Mouse (Mus musculus): ENCODE data around the gene Zbtb17. TPM values are rescaled to one million over a fixed set of nuclear protein-coding genes. Genes with fewer than 3 reads are reported as not detected.

The Zbtb17 gene
- polyA plus RNA-seq, 1 experiment from 2014 or later, result 62.3 TPM

- no peaks in the 10 kb centered on the region for H3K4me1 ChIP-seq
- no peak for DNase-seq (ENCODE audit: low spot score)
- H3K36me3 ChIP-seq (replicated peaks), result peaks cover 98% of the 10 kb centered on the region
- no peaks in the 10 kb centered on the region; the same call in 1 of the 2 replicates for H3K9me3 ChIP-seq
- H3K27me3 ChIP-seq (replicated peaks; ENCODE audit: low read depth, poor library complexity, severe bottlenecking), result no peaks in the 10 kb centered on the region
- no peak overlapping the region for H3K4me3 ChIP-seq
- H3K27ac ChIP-seq (replicated peaks), result no peak overlapping the region
- WGBS, result 94% methylated on average over 16 of the region's 16 CpGs
Observed at GRCm38 (mm10) chr4:141466289-141466795, 21.9 kb downstream of the Zbtb17 start.

DNA sequence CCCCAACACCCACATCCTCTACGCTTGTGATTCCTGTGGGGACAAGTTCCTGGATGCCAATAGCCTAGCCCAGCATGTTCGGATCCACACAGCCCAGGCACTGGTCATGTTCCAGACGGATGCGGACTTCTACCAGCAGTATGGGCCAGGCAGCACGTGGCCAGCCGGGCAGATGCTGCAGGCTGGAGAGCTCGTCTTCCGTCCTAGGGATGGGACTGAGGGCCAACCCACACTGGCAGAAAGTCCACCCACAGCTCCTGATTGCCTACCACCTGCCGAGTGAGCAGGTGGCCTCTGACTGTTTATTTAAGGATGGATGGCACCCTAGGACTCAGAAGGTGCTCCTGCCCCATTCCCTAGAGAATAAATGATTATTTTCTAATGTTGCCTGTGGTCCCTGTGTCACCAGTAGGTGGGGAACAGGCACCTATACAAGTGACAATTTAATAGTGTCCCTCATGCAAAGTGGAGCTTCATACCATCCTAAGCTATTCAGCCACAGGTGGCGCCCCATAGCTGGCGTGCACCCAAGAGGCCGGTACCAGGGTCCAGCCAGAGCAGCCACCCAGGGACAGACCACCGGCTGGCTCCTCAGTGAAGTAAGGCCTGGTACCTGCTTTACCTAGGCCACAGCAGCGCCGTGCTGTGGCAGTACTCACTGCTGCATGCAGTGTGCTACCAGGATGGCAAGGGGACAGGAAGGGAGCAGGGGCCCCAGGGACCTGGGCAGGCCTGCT is 22.6 kb downstream of the Zbtb17 start:
- Histone ChIP-seq H3K4me3 (no peak overlapping the region), H3K9me3 (no peaks in the 10 kb centered on the region; the same call in 1 of the 2 replicates), H3K36me3 (replicated peaks) (peaks cover 98% of the 10 kb centered on the region), H3K4me1 (no peaks in the 10 kb centered on the region), H3K27me3 (replicated peaks; ENCODE audit: low read depth, poor library complexity, severe bottlenecking) (no peaks in the 10 kb centered on the region), H3K27ac (replicated peaks) (no peak overlapping the region)
- DNase-seq (ENCODE audit: low spot score), result no peak
- WGBS, result 91% methylated on average over 15 of the region's 15 CpGs

- DNase-seq (ENCODE audit: low spot score), result no peak
- whole genome bisulfite sequencing, result 84% methylated on average over 6 of the region's 6 CpGs
- Histone ChIP-seq H3K27ac (replicated peaks) (no peak overlapping the region), H3K9me3 (no peaks in the 10 kb centered on the region; the same call in 1 of the 2 replicates), H3K36me3 (replicated peaks) (peaks cover 98% of the 10 kb centered on the region), H3K4me3 (no peak overlapping the region), H3K4me1 (no peaks in the 10 kb centered on the region), H3K27me3 (replicated peaks; ENCODE audit: low read depth, poor library complexity, severe bottlenecking) (no peaks in the 10 kb centered on the region)
Observed at GRCm38 (mm10) chr4:141467581-141467927, 23.1 kb downstream of the Zbtb17 start.

DNA sequence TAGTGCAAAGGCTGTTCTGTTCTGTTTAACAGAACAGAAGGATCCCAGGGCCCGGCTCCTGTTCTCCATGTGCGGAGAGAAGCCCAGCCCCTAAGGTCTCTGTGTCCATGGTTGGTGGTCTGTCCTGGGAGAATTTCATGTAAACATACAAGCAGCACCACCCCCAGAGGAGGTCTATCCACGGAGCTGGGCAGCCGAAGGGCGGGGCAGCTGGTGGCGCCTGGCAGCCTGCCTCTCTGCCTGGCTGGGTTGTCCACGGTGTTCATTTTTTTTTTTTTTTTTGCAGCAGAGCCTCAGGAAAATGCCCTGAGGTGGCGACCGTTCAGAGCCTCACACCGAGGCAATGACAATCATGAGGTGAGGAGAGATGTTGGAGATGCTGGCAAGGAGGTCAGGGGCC is 24.1 kb downstream of the Zbtb17 start:
- Histone ChIP-seq H3K36me3 (replicated peaks) (peaks cover 98% of the 10 kb centered on the region), H3K4me1 (no peaks in the 10 kb centered on the region)
- 76% methylated on average over 10 of the region's 10 CpGs for WGBS

DNA sequence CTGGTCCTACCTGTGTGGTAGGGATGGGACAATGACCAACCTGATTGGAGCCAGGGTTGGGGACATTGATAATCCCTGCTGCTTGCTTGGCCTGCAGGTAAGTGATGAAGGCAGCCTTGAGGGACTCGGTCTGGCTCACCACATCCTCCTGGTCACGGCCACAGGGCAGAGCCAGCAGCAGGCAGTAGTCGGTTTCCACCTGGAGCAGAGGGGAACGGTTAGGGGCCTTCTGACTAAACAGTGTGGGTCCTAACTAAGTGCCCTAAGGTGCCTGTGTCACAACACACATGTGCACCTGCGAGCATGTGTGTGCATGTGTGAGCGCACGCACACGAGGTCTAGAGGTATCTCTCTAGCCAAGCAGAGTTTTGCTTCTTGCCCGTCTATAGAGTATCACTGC is 24.9 kb downstream of the Zbtb17 start:
- Histone ChIP-seq H3K9me3 (no peaks in the 10 kb centered on the region; the same call in 1 of the 2 replicates), H3K27ac (replicated peaks) (no peak overlapping the region), H3K4me3 (no peak overlapping the region), H3K36me3 (replicated peaks) (peaks cover 98% of the 10 kb centered on the region), H3K27me3 (replicated peaks; ENCODE audit: low read depth, poor library complexity, severe bottlenecking) (no peaks in the 10 kb centered on the region), H3K4me1 (no peaks in the 10 kb centered on the region)
- 94% methylated on average over 9 of the region's 9 CpGs for WGBS
- no peak for DNase-seq (ENCODE audit: low spot score)

More for the DNA sequence above, 24.1 kb downstream of the Zbtb17 start:
- DNase-seq (ENCODE audit: low spot score), result no peak
- Histone ChIP-seq H3K27me3 (replicated peaks; ENCODE audit: low read depth, poor library complexity, severe bottlenecking) (no peaks in the 10 kb centered on the region), H3K27ac (replicated peaks) (no peak overlapping the region), H3K9me3 (no peaks in the 10 kb centered on the region; the same call in 1 of the 2 replicates), H3K4me3 (no peak overlapping the region)

DNA sequence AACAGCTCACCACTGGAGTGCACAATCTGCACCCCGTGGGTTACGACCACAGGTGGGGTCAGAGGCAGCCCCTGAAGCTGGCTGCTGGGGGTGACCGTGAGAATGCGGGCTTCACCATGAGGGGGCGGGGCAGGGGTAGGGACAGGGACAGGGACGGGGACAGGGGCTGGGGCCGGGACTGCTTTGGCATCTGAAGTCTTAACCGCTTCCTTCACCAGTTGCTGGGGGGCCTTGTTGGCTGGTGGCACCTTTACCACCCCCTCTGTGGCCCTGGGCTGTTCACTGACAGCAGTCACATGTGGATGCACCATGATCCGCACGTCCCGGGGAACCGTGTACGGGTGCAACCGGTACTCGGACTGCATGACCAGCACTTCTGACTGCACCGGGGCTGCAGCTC is 27.0 kb downstream of the Zbtb17 start:
- no peak overlapping the region for H3K4me3 ChIP-seq
- DNase-seq (ENCODE audit: low spot score), result no peak
- H3K27me3 ChIP-seq (replicated peaks; ENCODE audit: low read depth, poor library complexity, severe bottlenecking), result no peaks in the 10 kb centered on the region
- no peaks in the 10 kb centered on the region; the same call in 1 of the 2 replicates for H3K9me3 ChIP-seq
- H3K36me3 ChIP-seq (replicated peaks), result peaks cover 98% of the 10 kb centered on the region
- H3K4me1 ChIP-seq, result no peaks in the 10 kb centered on the region
- H3K27ac ChIP-seq (replicated peaks), result no peak overlapping the region
- WGBS, result 95% methylated on average over 16 of the region's 16 CpGs

DNA sequence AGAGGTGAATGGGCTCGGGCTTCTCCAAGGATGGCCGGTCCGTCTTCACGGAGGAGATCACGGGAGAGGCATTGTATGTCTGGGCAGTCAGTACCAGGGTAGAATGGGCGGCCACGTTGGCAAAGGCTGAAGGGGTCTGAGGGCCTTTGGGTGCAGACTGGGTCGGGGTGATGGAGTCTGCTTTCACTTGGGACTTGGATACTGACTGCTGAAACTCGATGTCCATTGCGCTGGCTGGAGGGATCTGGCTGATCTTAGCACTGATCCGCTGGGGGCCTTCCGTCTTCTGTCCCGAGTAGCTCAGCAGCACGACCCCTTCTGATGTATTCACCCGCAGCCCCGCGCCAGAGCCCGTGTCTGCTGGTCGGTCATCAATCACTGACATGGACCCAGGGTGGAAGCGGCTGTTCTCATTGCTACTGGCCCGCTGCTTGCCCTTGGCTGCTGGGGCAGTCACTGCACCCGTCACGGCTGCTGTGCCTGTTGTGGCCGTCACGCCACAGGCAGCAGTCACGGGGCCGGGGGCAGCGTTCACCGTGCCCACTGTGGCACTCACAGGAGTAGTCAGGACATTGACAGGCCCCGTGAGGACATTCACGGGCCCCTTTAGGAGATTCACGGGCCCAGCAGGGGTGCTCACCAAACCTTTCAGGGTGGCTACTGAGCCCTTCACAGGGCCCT is 28.3 kb downstream of the Zbtb17 start:
- Histone ChIP-seq H3K27ac (replicated peaks) (no peak overlapping the region), H3K36me3 (replicated peaks) (peaks cover 98% of the 10 kb centered on the region), H3K27me3 (replicated peaks; ENCODE audit: low read depth, poor library complexity, severe bottlenecking) (no peaks in the 10 kb centered on the region), H3K4me1 (no peaks in the 10 kb centered on the region), H3K4me3 (no peak overlapping the region), H3K9me3 (no peaks in the 10 kb centered on the region; the same call in 1 of the 2 replicates)
- 95% methylated on average over 32 of the region's 32 CpGs for WGBS
- no peak for DNase-seq (ENCODE audit: low spot score)

DNA sequence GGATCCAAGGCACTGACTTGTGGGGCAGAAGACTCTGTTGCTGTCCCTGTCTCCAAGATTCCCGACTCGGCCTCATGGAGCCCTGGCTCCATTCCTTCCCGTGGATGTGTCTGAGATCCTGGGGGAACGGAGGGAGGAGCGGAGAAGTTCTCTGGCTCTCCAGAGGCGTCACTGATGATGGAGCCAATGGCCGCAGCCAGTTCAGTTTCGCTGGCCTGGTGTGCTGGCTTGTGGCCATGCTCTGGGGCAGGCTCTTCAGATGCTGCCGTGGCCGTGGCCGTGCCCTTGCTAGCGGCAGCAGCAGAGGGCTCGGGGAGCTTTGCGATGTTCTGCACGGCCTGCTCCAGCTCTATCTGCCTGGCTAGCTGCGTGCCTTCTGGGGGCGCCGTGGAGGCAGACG is 30.0 kb downstream of the Zbtb17 start:
- WGBS, result 90% methylated on average over 19 of the region's 19 CpGs
- Histone ChIP-seq H3K27me3 (replicated peaks; ENCODE audit: low read depth, poor library complexity, severe bottlenecking) (no peaks in the 10 kb centered on the region), H3K27ac (replicated peaks) (no peak overlapping the region), H3K4me3 (no peak overlapping the region), H3K9me3 (no peaks in the 10 kb centered on the region; the same call in 1 of the 2 replicates), H3K4me1 (no peaks in the 10 kb centered on the region), H3K36me3 (replicated peaks) (peaks cover 100% of the 10 kb centered on the region)
- no peak for DNase-seq (ENCODE audit: low spot score)

DNA sequence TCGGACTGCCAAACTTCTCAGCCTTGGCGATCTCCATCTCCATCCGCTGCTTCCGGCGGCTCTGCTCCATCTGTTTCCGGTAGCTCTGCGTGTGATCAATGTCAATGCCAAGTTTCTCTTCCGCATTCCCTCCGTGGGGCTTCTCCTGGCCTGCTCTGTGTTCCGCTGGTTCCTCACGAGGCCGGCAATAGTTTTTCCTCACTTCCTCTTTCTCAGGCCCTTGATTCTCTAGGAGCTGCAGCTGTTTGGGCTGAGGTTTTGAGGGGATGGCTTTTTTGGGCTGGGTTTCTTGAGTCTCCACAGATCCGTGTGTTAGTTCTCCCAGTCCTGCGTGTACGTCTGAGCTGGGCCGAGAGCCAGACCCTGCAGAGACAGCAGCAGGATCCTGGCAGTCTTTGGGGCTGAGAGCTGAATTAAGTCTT is 33.2 kb downstream of the Zbtb17 start:
- 94% methylated on average over 16 of the region's 16 CpGs for WGBS
- no peak overlapping the region for H3K4me3 ChIP-seq
- no peak for DNase-seq (ENCODE audit: low spot score)
- H3K27me3 ChIP-seq (replicated peaks; ENCODE audit: low read depth, poor library complexity, severe bottlenecking), result no peaks in the 10 kb centered on the region
- no peak overlapping the region for H3K27ac ChIP-seq (replicated peaks)
- H3K4me1 ChIP-seq, result no peaks in the 10 kb centered on the region
- H3K9me3 ChIP-seq, result no peaks in the 10 kb centered on the region
- H3K36me3 ChIP-seq (replicated peaks), result peaks cover 100% of the 10 kb centered on the region

DNA sequence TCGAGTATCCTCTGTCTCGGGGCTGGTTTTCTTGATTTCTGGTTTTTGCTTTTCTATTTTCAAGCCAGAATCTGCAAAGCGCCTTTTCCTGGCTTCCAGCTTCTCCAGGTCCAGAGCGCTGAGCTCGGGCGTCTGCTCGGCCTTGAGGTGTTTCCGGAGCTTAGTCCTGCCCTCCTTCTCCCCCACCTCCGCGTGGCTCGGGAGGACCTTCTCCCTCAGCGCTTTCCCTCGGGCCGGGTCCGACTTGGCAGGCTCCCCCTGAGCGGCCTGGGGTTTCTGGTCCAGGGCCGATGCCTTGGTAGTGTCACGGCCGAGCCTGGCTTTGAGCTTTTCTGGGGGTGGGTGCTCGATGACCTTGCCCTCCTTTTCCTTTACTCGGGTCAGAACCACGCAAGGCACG is 33.8 kb downstream of the Zbtb17 start:
- DNase-seq (ENCODE audit: low spot score), result no peak
- 91% methylated on average over 23 of the region's 23 CpGs for WGBS
- H3K9me3 ChIP-seq, result no peaks in the 10 kb centered on the region
- H3K27ac ChIP-seq (replicated peaks), result no peak overlapping the region
- H3K27me3 ChIP-seq (replicated peaks; ENCODE audit: low read depth, poor library complexity, severe bottlenecking), result no peaks in the 10 kb centered on the region
- H3K36me3 ChIP-seq (replicated peaks), result peaks cover 100% of the 10 kb centered on the region
- H3K4me1 ChIP-seq, result no peaks in the 10 kb centered on the region
- H3K4me3 ChIP-seq, result no peak overlapping the region

DNA sequence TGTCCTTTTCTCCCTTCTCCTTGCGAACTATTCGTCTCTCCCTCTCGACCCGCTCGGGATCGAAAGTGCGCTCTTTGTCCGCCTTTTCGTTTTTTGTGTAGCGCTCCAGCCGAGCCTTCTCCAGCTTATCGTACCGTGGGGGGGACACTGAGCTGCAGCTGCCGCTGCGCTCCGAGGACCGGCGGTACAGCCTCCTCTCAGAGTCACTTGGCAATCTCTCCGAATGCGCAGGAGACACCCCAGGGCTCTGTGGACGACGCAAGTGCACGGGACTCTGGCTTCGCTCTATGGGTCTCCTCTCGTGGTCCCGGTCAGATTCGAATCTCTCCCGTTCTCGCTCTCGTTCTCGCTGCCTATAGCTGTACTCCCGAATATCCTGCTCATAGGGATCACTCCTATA is 34.3 kb downstream of the Zbtb17 start:
- no peak for DNase-seq (ENCODE audit: low spot score)
- H3K4me1 ChIP-seq, result no peaks in the 10 kb centered on the region
- H3K27me3 ChIP-seq (replicated peaks; ENCODE audit: low read depth, poor library complexity, severe bottlenecking), result no peaks in the 10 kb centered on the region
- H3K36me3 ChIP-seq (replicated peaks), result peaks cover 100% of the 10 kb centered on the region
- 95% methylated on average over 32 of the region's 32 CpGs for WGBS
- H3K4me3 ChIP-seq, result no peak overlapping the region
- no peak overlapping the region for H3K27ac ChIP-seq (replicated peaks)
- no peaks in the 10 kb centered on the region for H3K9me3 ChIP-seq

DNA sequence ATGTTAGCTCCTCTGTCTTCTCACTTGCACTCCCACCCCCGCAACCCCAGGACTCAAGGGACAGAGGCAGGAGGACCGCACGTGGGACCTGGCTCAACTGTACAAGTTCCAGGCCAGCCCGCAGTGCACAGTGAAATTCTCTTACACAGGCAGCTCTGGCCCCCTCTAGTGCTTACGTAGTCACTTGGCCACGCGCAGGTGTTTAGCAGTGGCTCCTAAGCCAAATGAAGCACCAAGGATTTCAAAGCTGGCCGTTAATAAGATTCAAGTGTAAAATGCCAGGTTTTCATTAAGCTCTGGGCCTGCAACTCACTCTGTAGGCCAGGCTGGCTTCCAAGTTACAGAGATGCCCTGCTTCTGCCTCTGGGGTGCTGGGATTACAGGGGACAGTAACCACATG is 35.0 kb downstream of the Zbtb17 start:
- Histone ChIP-seq H3K27me3 (replicated peaks; ENCODE audit: low read depth, poor library complexity, severe bottlenecking) (no peaks in the 10 kb centered on the region), H3K9me3 (no peaks in the 10 kb centered on the region), H3K4me1 (no peaks in the 10 kb centered on the region), H3K27ac (replicated peaks) (no peak overlapping the region), H3K4me3 (no peak overlapping the region), H3K36me3 (replicated peaks) (peaks cover 100% of the 10 kb centered on the region)
- 96% methylated on average over 8 of the region's 8 CpGs for WGBS
- no peak for DNase-seq (ENCODE audit: low spot score)

- Histone ChIP-seq H3K9me3 (no peaks in the 10 kb centered on the region), H3K27ac (replicated peaks) (no peak overlapping the region), H3K36me3 (replicated peaks) (peaks cover 100% of the 10 kb centered on the region), H3K4me1 (no peaks in the 10 kb centered on the region), H3K4me3 (no peak overlapping the region), H3K27me3 (replicated peaks; ENCODE audit: low read depth, poor library complexity, severe bottlenecking) (no peaks in the 10 kb centered on the region)
- 77% methylated on average over 11 of the region's 11 CpGs for WGBS
- no peak for DNase-seq (ENCODE audit: low spot score)
Observed at GRCm38 (mm10) chr4:141484071-141484470, 39.6 kb downstream of the Zbtb17 start.
